Mouse (Mus musculus): ENCODE results near the gene Gm49405. TPM values are rescaled to one million over a fixed set of nuclear protein-coding genes. Genes with fewer than 3 reads are reported as not detected.
"Not testable (repeated sequence)": the region's sequence is repeated elsewhere in the genome, so short reads cannot be mapped to it uniquely, and the experiment has no call there.

The Gm49405 gene
- polyA plus RNA-seq, 1 experiment, result 2.4 TPM

DNA sequence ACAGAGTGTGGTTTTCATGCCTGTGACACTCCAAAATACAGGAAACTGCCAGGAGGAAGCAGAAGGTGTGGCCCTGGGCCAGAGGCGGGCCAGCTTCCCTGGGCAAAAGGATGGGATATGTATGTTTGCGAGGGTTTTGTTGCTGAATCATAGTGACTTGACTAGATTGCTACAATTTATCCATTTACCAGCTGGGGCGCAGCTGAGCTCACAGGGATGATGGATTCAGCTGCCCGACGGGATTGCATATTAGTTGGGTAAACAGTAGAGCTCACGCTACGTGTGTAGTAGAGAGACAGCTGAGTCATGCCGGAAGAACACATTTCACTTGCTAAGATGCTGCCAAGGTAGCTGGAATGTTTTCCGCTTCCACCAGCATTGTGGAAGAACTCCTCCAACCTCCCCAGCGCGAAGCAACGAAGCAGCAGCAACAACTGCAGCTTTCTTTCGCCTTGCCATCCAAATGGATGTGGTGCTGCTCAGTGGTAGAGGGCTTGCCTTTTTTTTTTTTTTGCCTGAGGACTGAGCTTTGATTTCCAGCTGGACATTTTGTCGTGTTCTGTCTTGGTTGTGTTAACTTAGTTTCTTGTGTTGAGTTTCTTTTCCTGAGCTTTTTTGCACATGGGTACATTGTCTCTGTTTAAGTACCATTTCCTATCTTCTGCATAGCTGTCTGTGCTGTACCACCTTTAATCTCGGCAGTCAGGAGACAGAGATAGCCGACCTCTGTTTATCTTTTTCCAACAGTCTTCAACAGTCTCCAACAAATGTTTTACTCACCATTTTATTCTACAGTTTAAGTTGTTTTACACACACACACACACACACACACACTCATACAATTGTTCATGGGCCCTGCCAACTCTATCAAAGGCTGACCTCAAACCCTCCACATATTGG, 45.8 kb downstream of the Gm49405 start, which contains the start of gene Gstp2:
TSS of gene Gstp2 (minus strand) at position 58 of the 900 bp plus-strand sequence.
- no peaks in the 10 kb centered on the region for H3K27me3 ChIP-seq (ENCODE audit: control insufficient read depth, insufficient read depth, low read length, poor library complexity, severe bottlenecking)
- TF ChIP-seq EP300 (IDR thresholded peaks at IDR 0.05; ENCODE audit: insufficient read depth, low read depth, low read length) (peak; percentile 86), POLR2A (IDR thresholded peaks at IDR 0.05; ENCODE audit: insufficient read depth, low read length) (no peak), CTCF (IDR thresholded peaks at IDR 0.05; ENCODE audit: low read depth, low read length) (peak; percentile 10)
- peak within 1 kb of the TSS; percentile 65 for H3K27ac ChIP-seq (ENCODE audit: insufficient read depth, low read length)
- H3K36me3 ChIP-seq (ENCODE audit: control insufficient read depth, insufficient read depth, low read length, poor library complexity, severe bottlenecking), result no peaks in the 10 kb centered on the region
- no peaks in the 10 kb centered on the region for H3K4me1 ChIP-seq (ENCODE audit: control insufficient read depth, insufficient read depth, low read length)
- no peak within 1 kb of the TSS for H3K4me3 ChIP-seq (ENCODE audit: low read depth, low read length)
- no peak within 1 kb of the TSS for H3K9ac ChIP-seq (ENCODE audit: low read depth, poor library complexity, severe bottlenecking)
- H3K9me3 ChIP-seq (replicated peaks; ENCODE audit: control insufficient read depth, insufficient read depth, low read length, poor library complexity, severe bottlenecking), result peaks cover 15% of the 10 kb centered on the region

DNA sequence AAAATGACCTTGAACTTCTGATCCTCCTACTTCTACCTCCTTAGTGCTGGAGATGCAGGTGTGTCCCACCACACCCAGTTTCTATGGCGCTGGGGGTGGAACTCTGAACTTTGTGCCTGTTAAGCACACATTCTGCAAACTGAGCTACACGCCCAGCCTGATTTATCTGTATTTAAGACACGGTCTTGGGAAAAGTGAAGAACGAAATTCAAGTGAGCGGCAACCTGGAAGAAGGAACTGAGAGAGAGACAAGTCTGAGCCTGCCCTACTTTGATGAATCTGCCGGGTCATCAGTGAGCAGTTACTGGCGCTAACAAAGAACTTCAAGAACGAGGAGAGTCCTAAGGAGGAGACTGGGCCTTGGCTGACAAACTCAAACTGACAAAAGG, 46.4 kb downstream of the Gm49405 start:
- Histone ChIP-seq H3K27ac (ENCODE audit: insufficient read depth, low read length) (peak overlapping the region; percentile 65), H3K4me3 (ENCODE audit: low read depth, low read length) (no peak overlapping the region), H3K36me3 (ENCODE audit: control insufficient read depth, insufficient read depth, low read length, poor library complexity, severe bottlenecking) (no peaks in the 10 kb centered on the region), H3K27me3 (ENCODE audit: control insufficient read depth, insufficient read depth, low read length, poor library complexity, severe bottlenecking) (no peaks in the 10 kb centered on the region), H3K4me1 (ENCODE audit: control insufficient read depth, insufficient read depth, low read length) (no peaks in the 10 kb centered on the region), H3K9me3 (replicated peaks; ENCODE audit: control insufficient read depth, insufficient read depth, low read length, poor library complexity, severe bottlenecking) (peaks cover 15% of the 10 kb centered on the region), H3K9ac (ENCODE audit: low read depth, poor library complexity, severe bottlenecking) (no peak overlapping the region)
- TF ChIP-seq POLR2A (IDR thresholded peaks at IDR 0.05; ENCODE audit: insufficient read depth, low read length), result no peak
- no peak for TF ChIP-seq CTCF (IDR thresholded peaks at IDR 0.05; ENCODE audit: low read depth, low read length)
- TF ChIP-seq EP300 (IDR thresholded peaks at IDR 0.05; ENCODE audit: insufficient read depth, low read depth, low read length), result peak; percentile 88

DNA sequence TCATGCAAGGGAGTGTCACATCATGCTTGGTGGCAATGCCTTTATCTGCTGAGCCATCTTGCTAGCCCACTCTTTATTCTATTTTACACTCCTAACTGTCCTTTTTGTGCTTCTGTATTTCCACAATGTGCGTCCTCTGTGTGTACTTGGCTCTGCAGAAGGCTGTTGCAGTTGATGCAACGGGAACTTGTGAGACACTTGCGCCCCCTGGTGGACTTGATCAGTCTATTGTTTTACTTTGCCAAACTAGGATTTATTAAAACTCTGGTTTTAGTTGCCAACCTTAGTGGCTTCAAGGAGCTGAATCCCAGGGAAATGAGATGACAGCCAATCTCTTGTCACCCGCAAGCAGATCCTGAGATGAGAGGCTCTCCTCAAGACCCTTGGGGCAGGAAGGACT, 47.4 kb downstream of the Gm49405 start:
- no peaks in the 10 kb centered on the region for H3K27me3 ChIP-seq (ENCODE audit: control insufficient read depth, insufficient read depth, low read length, poor library complexity, severe bottlenecking)
- peaks cover 15% of the 10 kb centered on the region for H3K9me3 ChIP-seq (replicated peaks; ENCODE audit: control insufficient read depth, insufficient read depth, low read length, poor library complexity, severe bottlenecking)
- H3K36me3 ChIP-seq (ENCODE audit: control insufficient read depth, insufficient read depth, low read length, poor library complexity, severe bottlenecking), result no peaks in the 10 kb centered on the region
- no peaks in the 10 kb centered on the region for H3K4me1 ChIP-seq (ENCODE audit: control insufficient read depth, insufficient read depth, low read length)
- H3K27ac ChIP-seq (ENCODE audit: insufficient read depth, low read length), result no peak overlapping the region
- no peak overlapping the region for H3K4me3 ChIP-seq (ENCODE audit: low read depth, low read length)
- no peak overlapping the region for H3K9ac ChIP-seq (ENCODE audit: low read depth, poor library complexity, severe bottlenecking)
- TF ChIP-seq CTCF (IDR thresholded peaks at IDR 0.05; ENCODE audit: low read depth, low read length), result peak; percentile 82
- TF ChIP-seq EP300 (IDR thresholded peaks at IDR 0.05; ENCODE audit: insufficient read depth, low read depth, low read length), result no peak

DNA sequence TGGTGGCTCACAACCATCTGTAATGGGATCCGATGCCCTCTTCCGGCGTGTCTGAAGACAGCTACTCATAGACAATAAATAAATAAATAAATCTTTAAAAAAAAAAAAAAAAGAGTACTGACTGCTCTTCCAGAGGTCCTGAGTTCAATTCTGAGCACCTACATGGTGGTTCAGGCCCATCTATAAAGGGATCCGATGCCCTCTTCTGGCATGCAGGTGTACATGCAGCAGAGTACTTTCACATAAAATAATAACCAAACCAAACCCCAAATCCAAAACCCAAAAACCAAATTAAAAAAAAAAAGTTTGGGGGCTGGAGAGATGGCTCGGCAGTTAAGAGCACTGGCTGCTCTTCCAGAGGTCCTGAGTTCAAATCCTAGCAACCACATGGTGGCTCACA, 48.6 kb downstream of the Gm49405 start:
- H3K4me1 ChIP-seq (ENCODE audit: control insufficient read depth, insufficient read depth, low read length); H3K4me3 ChIP-seq (ENCODE audit: low read depth, low read length); H3K27ac ChIP-seq (ENCODE audit: insufficient read depth, low read length); H3K36me3 ChIP-seq (ENCODE audit: control insufficient read depth, insufficient read depth, low read length, poor library complexity, severe bottlenecking); H3K27me3 ChIP-seq (ENCODE audit: control insufficient read depth, insufficient read depth, low read length, poor library complexity, severe bottlenecking); H3K9ac ChIP-seq (ENCODE audit: low read depth, poor library complexity, severe bottlenecking): not testable (repeated sequence)
- H3K9me3 ChIP-seq (replicated peaks; ENCODE audit: control insufficient read depth, insufficient read depth, low read length, poor library complexity, severe bottlenecking), result peaks cover 13% of the 10 kb centered on the region

DNA sequence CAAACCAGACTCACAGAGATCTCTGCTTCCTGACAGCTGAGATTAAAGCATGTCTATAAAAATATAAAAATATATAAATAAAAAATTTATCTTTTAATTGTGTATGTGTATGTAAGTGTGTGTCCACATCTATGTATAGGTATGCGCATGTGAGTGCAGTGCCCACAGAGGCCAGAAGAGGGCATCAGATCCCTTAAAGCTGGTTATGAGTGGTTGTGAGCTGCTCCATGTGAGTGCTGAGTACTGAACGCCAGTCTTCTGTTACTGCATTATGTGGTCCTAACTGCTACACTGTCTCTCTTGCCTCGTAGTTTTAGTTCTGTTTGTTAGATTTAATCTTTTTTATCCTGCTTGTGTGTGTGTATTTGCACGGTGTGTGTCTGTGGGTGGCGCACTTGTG, 50.6 kb downstream of the Gm49405 start:
- H3K9ac ChIP-seq (ENCODE audit: low read depth, poor library complexity, severe bottlenecking), result no peak overlapping the region
- H3K4me3 ChIP-seq (ENCODE audit: low read depth, low read length), result no peak overlapping the region
- TF ChIP-seq CTCF (IDR thresholded peaks at IDR 0.05; ENCODE audit: low read depth, low read length) (peak; percentile 21), EP300 (IDR thresholded peaks at IDR 0.05; ENCODE audit: insufficient read depth, low read depth, low read length) (no peak)
- H3K27ac ChIP-seq (ENCODE audit: insufficient read depth, low read length), result no peak overlapping the region
- no peaks in the 10 kb centered on the region for H3K36me3 ChIP-seq (ENCODE audit: control insufficient read depth, insufficient read depth, low read length, poor library complexity, severe bottlenecking)
- no peaks in the 10 kb centered on the region for H3K27me3 ChIP-seq (ENCODE audit: control insufficient read depth, insufficient read depth, low read length, poor library complexity, severe bottlenecking)
- no peaks in the 10 kb centered on the region for H3K4me1 ChIP-seq (ENCODE audit: control insufficient read depth, insufficient read depth, low read length)
- no peaks in the 10 kb centered on the region for H3K9me3 ChIP-seq (replicated peaks; ENCODE audit: control insufficient read depth, insufficient read depth, low read length, poor library complexity, severe bottlenecking)

DNA sequence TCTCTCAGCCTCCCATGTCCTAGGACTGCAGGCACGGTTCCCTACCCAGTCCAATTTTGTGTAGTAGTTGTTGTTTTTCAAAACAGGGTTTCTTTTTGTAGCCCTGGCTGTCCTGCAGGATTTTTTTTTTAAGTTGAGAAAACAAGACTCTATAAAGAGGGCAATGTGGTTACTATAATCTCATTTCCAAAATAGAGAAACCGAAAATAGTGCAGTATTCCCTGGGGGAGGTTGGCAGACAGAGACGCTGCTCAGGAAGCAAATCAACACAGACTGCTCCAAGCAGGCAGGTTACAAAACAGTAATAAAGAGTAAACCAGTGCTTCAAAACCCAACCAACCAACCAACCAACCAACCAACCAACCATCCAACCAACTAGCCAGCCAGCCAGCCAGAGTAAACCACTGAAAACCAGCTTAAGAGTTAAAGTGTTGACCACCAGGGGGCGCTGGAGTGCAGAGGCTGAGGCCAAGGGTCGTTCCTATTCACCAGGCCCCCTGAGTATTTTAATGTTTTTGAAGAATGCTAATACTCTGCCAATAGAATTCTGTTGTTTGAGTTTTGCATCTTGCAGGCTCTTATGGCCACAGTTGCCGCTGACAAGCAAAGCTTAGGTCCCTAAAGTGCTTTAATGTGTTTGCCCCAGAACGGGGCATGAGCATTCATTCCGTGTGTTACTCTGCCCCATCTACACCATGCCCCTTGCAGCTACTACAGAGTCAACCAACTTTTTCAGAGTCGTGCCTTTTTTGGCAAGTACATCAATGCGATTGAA, 51.5 kb downstream of the Gm49405 start:
- no peaks in the 10 kb centered on the region for H3K36me3 ChIP-seq (ENCODE audit: control insufficient read depth, insufficient read depth, low read length, poor library complexity, severe bottlenecking)
- H3K27ac ChIP-seq (ENCODE audit: insufficient read depth, low read length), result no peak overlapping the region
- H3K4me1 ChIP-seq (ENCODE audit: control insufficient read depth, insufficient read depth, low read length), result peaks cover 2% of the 10 kb centered on the region
- no peak for TF ChIP-seq EP300 (IDR thresholded peaks at IDR 0.05; ENCODE audit: insufficient read depth, low read depth, low read length)
- peak; percentile 87 for TF ChIP-seq CTCF (IDR thresholded peaks at IDR 0.05; ENCODE audit: low read depth, low read length)
- H3K4me3 ChIP-seq (ENCODE audit: low read depth, low read length), result no peak overlapping the region
- H3K9me3 ChIP-seq (replicated peaks; ENCODE audit: control insufficient read depth, insufficient read depth, low read length, poor library complexity, severe bottlenecking), result no peaks in the 10 kb centered on the region
- H3K9ac ChIP-seq (ENCODE audit: low read depth, poor library complexity, severe bottlenecking), result no peak overlapping the region
- no peaks in the 10 kb centered on the region for H3K27me3 ChIP-seq (ENCODE audit: control insufficient read depth, insufficient read depth, low read length, poor library complexity, severe bottlenecking)

All from ES-Bruce4 (cell line).